Mouse (Mus musculus): Measurements from ENCODE around the gene Tmem115. TPM values are rescaled to one million over a fixed set of nuclear protein-coding genes. Genes with fewer than 3 reads are reported as not detected.

The Tmem115 gene
- polyA plus RNA-seq, 1 experiment: 10.7 TPM

DNA sequence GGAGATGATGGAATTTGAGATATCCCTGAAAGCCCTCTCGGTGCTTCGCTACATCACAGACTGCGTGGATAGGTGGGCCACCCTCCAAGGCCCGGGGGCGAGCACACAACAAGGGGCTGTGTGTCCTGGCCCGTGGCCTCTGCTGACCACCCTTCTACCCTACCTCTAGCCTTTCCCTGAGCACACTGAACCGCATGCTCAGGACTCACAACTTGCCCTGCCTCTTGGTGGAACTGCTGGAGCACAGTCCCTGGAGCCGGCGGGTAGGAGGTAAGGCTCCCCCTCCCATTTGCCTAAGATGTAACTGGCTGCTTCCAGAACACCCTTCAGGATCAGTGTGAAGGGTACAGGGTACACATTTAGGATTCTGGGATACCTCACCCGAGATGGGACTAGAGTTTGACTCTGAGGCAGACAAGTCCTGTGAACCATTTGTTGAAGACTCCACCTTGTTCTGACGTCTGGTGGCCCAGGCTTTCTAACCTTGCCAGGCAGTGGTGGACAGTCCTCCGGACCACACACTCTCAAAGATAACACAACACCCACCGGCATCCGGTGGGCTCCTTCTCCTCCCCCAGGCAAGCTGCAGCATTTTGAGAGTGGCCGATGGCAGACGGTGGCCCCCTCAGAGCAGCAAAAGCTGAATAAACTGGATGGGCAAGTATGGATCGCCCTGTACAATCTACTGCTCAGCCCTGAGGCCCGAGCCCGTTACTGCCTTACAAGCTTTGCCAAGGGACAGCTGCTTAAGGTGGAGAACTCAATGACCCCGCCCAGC is 15.7 kb downstream of the Tmem115 start:
- no peaks in the 10 kb centered on the region for H3K27me3 ChIP-seq (ENCODE audit: control insufficient read depth, insufficient read depth, low read length, poor library complexity, severe bottlenecking)
- no peaks in the 10 kb centered on the region for H3K36me3 ChIP-seq (ENCODE audit: control insufficient read depth, insufficient read depth, low read length, poor library complexity, severe bottlenecking)
- H3K4me3 ChIP-seq (ENCODE audit: low read depth, low read length): no peak overlapping the region
- H3K9me3 ChIP-seq (replicated peaks; ENCODE audit: control insufficient read depth, insufficient read depth, low read length, poor library complexity, severe bottlenecking): no peaks in the 10 kb centered on the region
- no peak overlapping the region for H3K9ac ChIP-seq (ENCODE audit: low read depth, poor library complexity, severe bottlenecking)
- no peak for TF ChIP-seq POLR2A (IDR thresholded peaks at IDR 0.05; ENCODE audit: insufficient read depth, low read length)
- TF ChIP-seq EP300 (IDR thresholded peaks at IDR 0.05; ENCODE audit: insufficient read depth, low read depth, low read length): no peak
- no peak for TF ChIP-seq CTCF (IDR thresholded peaks at IDR 0.05; ENCODE audit: low read depth, low read length)
- no peak overlapping the region for H3K27ac ChIP-seq (ENCODE audit: insufficient read depth, low read length)
- peaks cover 3% of the 10 kb centered on the region for H3K4me1 ChIP-seq (ENCODE audit: control insufficient read depth, insufficient read depth, low read length)

DNA sequence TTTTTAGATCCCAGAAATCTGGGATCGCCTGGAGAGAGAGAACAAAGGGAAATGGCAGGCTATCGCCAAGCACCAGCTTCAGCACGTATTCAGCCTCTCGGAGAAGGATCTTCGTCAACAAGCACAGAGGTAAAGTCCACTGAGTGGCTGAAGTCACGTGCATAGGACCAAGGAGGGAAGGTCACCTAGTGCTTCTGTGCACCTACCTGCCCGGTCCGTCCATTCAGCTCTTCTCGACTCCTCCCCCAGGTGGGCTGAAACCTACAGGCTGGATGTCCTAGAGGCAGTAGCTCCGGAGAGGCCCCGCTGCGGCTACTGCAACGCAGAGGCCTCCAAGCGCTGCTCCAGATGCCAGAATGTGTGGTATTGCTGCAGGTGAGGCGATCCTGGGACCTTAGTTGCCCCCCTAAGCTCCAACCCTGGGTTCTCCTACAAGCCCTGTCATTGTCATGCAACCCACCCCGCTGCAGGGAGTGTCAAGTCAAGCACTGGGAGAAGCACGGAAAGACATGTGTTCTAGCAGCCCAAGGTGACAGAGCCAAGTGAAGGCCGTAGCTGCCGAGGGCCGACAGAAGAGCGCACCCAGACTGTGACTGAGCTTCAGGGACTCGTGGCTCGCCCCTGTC is 16.9 kb downstream of the Tmem115 start:
- TF ChIP-seq EP300 (IDR thresholded peaks at IDR 0.05; ENCODE audit: insufficient read depth, low read depth, low read length): no peak
- TF ChIP-seq CTCF (IDR thresholded peaks at IDR 0.05; ENCODE audit: low read depth, low read length): no peak
- TF ChIP-seq POLR2A (IDR thresholded peaks at IDR 0.05; ENCODE audit: insufficient read depth, low read length): no peak
- H3K9me3 ChIP-seq (replicated peaks; ENCODE audit: control insufficient read depth, insufficient read depth, low read length, poor library complexity, severe bottlenecking): no peaks in the 10 kb centered on the region
- no peak overlapping the region for H3K27ac ChIP-seq (ENCODE audit: insufficient read depth, low read length)
- no peak overlapping the region for H3K9ac ChIP-seq (ENCODE audit: low read depth, poor library complexity, severe bottlenecking)
- H3K36me3 ChIP-seq (ENCODE audit: control insufficient read depth, insufficient read depth, low read length, poor library complexity, severe bottlenecking): no peaks in the 10 kb centered on the region
- H3K4me3 ChIP-seq (ENCODE audit: low read depth, low read length): 0 out of 2 replicates have a peak overlapping the region, but pooled peaks have one; percentile 13
- peaks cover 3% of the 10 kb centered on the region for H3K4me1 ChIP-seq (ENCODE audit: control insufficient read depth, insufficient read depth, low read length)
- H3K27me3 ChIP-seq (ENCODE audit: control insufficient read depth, insufficient read depth, low read length, poor library complexity, severe bottlenecking): no peaks in the 10 kb centered on the region

DNA sequence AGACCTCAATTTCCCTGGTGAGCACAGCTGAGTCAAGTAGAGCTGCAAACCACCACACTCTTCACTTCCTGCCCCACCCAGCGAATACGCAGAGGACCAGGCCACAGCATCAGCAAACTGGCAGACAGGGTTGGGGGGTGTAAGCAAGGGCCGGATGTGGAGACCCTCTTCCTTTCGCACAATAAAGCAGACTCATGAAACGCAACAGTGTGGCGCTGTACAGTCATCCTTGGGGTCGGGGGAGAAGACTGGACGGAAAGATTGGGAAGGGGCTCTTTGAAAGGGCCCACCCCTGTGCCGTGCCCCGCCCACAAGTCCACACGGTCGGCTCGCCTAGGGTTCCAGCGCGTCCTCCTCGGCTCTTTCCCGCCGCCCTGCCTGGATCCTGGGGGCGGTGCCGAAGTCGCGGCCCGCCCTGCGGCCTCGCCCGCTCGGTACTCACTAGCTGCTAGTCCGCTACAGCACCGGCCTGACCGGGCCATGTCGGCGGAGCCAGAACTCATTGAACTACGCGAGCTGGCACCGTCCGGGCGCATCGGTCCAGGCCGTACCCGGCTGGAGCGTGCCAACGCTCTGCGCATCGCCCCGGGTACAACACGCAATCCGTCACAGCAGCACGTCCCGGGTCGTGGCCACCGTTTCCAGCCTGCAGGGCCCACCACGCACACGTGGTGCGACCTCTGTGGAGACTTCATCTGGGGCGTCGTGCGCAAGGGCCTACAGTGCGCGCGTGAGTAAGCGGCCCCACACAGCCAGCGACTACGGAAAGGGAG is 17.6 kb downstream of the Tmem115 start, which contains the start of gene Rassf1:
TSS of gene Rassf1 (plus strand) at position 439 of the 773 bp plus-strand sequence.
- no peaks in the 10 kb centered on the region for H3K27me3 ChIP-seq (ENCODE audit: control insufficient read depth, insufficient read depth, low read length, poor library complexity, severe bottlenecking)

DNA sequence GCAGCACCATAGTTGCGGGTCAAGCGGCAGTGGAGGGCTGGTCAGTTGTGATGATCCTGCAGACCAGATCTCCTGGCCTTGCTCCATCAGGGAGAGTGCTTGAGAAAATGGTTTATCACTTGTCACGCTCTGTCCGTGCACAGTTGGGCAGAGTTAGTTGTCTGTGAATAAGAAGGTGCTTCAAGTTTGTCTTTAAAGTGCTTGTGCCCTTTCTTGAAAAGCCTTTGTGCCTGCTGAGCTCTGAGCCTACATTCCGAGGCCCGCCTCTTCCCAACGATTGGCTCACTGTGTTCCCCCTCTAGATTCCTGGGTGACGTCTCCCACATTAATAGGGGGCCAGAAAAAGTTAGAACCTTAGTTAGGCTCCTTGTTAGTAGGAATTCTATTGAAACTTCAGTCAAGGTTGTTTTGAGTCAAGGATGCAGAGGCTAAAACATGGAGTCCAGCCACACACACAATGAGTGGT is 18.2 kb downstream of the Tmem115 start:
- Histone ChIP-seq H3K27me3 (ENCODE audit: control insufficient read depth, insufficient read depth, low read length, poor library complexity, severe bottlenecking) (no peaks in the 10 kb centered on the region), H3K9me3 (replicated peaks; ENCODE audit: control insufficient read depth, insufficient read depth, low read length, poor library complexity, severe bottlenecking) (no peaks in the 10 kb centered on the region)
- no peak for TF ChIP-seq POLR2A (IDR thresholded peaks at IDR 0.05; ENCODE audit: insufficient read depth, low read length)
- TF ChIP-seq EP300 (IDR thresholded peaks at IDR 0.05; ENCODE audit: insufficient read depth, low read depth, low read length): no peak
- TF ChIP-seq CTCF (IDR thresholded peaks at IDR 0.05; ENCODE audit: low read depth, low read length): no peak

More for the DNA sequence above, 17.6 kb downstream of the Tmem115 start, which contains the start of gene Rassf1:
- H3K4me3 ChIP-seq (ENCODE audit: low read depth, low read length): peak within 1 kb of the TSS; percentile 64
- TF ChIP-seq EP300 (IDR thresholded peaks at IDR 0.05; ENCODE audit: insufficient read depth, low read depth, low read length) (no peak), CTCF (IDR thresholded peaks at IDR 0.05; ENCODE audit: low read depth, low read length) (no peak), POLR2A (IDR thresholded peaks at IDR 0.05; ENCODE audit: insufficient read depth, low read length) (no peak)
- peak within 1 kb of the TSS; percentile 39 for H3K9ac ChIP-seq (ENCODE audit: low read depth, poor library complexity, severe bottlenecking)
- peaks cover 3% of the 10 kb centered on the region for H3K4me1 ChIP-seq (ENCODE audit: control insufficient read depth, insufficient read depth, low read length)
- no peak within 1 kb of the TSS for H3K27ac ChIP-seq (ENCODE audit: insufficient read depth, low read length)
- no peaks in the 10 kb centered on the region for H3K9me3 ChIP-seq (replicated peaks; ENCODE audit: control insufficient read depth, insufficient read depth, low read length, poor library complexity, severe bottlenecking)
- no peaks in the 10 kb centered on the region for H3K36me3 ChIP-seq (ENCODE audit: control insufficient read depth, insufficient read depth, low read length, poor library complexity, severe bottlenecking)

DNA sequence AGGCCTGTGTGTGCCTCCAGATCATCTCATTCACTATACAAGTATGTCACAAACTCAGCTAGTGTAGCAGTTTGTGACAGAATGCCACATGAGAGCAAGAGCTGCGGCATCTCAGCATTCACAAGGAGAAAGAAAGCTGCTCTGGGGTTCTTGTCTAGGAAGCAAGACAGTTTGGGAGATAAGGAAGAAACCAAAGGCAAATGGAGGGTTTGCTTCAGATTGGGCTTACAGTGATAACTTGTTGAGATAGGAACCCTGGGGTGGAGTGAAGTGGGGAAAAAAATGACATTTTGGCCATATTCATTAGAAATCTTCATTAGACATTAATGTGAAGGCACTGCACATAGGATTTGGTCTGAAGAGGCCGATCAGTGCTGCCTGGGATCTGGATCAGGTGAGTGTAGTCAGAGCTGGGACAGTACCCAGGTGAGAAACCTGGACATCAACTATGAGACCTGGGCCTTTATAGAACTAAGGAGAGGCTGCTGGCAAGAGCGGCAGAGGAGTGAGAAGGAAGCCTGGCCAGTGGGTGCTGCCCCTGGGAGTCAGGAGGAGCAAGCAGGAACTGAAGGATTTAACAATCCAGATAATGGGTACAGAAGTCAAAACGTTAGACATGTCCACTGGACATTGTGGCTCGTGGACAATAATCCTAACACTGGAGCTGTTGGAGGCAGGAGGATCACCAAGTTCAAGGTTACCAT is 19.1 kb downstream of the Tmem115 start:
- TF ChIP-seq EP300 (IDR thresholded peaks at IDR 0.05; ENCODE audit: insufficient read depth, low read depth, low read length) (no peak), POLR2A (IDR thresholded peaks at IDR 0.05; ENCODE audit: insufficient read depth, low read length) (no peak), CTCF (IDR thresholded peaks at IDR 0.05; ENCODE audit: low read depth, low read length) (no peak)
- Histone ChIP-seq H3K27me3 (ENCODE audit: control insufficient read depth, insufficient read depth, low read length, poor library complexity, severe bottlenecking) (no peaks in the 10 kb centered on the region), H3K4me1 (ENCODE audit: control insufficient read depth, insufficient read depth, low read length) (peaks cover 3% of the 10 kb centered on the region), H3K4me3 (ENCODE audit: low read depth, low read length) (no peak overlapping the region), H3K36me3 (ENCODE audit: control insufficient read depth, insufficient read depth, low read length, poor library complexity, severe bottlenecking) (peaks cover 8% of the 10 kb centered on the region), H3K9me3 (replicated peaks; ENCODE audit: control insufficient read depth, insufficient read depth, low read length, poor library complexity, severe bottlenecking) (no peaks in the 10 kb centered on the region), H3K27ac (ENCODE audit: insufficient read depth, low read length) (no peak overlapping the region), H3K9ac (ENCODE audit: low read depth, poor library complexity, severe bottlenecking) (no peak overlapping the region)

More for the DNA sequence above, 18.2 kb downstream of the Tmem115 start:
- H3K9ac ChIP-seq (ENCODE audit: low read depth, poor library complexity, severe bottlenecking): peak overlapping the region; percentile 39
- H3K27ac ChIP-seq (ENCODE audit: insufficient read depth, low read length): no peak overlapping the region
- H3K4me1 ChIP-seq (ENCODE audit: control insufficient read depth, insufficient read depth, low read length): peaks cover 3% of the 10 kb centered on the region
- H3K4me3 ChIP-seq (ENCODE audit: low read depth, low read length): peak overlapping the region; percentile 64
- H3K36me3 ChIP-seq (ENCODE audit: control insufficient read depth, insufficient read depth, low read length, poor library complexity, severe bottlenecking): no peaks in the 10 kb centered on the region
